Mouse (Mus musculus) cerebellum, adult 2 months (tissue): ENCODE measurements at regions not wholly inside any gene's neighbourhood (a gene's known extent, or its start where the extent isn't known, plus 50 kb on each side); places are given as distances from the start of the nearest gene placed in this dataset.

Experiments used
- CTCF ChIP-seq: fragments of 200-500 bp; IDR thresholded peaks from 2 replicates; pipeline ENCODE4 v1.5.1; 2011; ENCODE audit warnings: low read depth, mild to moderate bottlenecking, control low read depth, low read length, moderate library complexity, borderline replicate concordance; ENCODE audit not compliant: insufficient read depth
- POLR2A ChIP-seq: fragments of 200-500 bp; IDR thresholded peaks from 2 replicates; pipeline ENCODE4 v1.6.1; 2011; ENCODE audit warnings: low read length, control low read depth, borderline replicate concordance; ENCODE audit not compliant: insufficient read depth

DNA sequence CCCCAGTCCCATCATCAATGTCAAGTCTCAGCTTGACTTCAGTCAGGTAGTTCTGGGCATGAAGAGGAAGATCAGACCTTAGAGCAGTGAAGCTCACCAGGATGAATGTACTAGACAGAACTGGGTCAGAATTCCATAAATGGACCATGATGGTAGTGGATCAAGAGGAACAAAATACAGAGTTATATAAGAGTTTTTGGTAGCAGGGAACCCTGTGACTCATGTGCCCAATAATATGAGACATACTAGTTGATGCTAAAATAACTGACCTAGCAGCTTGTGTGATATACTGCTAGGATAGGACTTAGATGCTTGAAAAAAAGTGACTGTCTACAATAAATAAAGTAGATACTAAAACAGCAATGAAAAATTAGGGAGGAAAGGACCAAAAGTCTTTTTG lies 225.6 kb downstream of the Nuak1 start:
- TF ChIP-seq CTCF (no peak), POLR2A (no peak)
